Mouse (Mus musculus) ovary, postnatal 10 days (tissue): ENCODE results near the gene Hspa12a.
"Not testable (repeated sequence)": the region's sequence is repeated elsewhere in the genome, so short reads cannot be mapped to it uniquely, and the experiment has no call there.

Source experiments
- DNase-seq: peaks from one replicate; pipeline ENCODE4 v3.0.0; 2022; ENCODE audit warnings: low spot score

The Hspa12a gene

GRCm38 (mm10) chr19:58910941-58911368 lies 32.5 kb downstream of the Hspa12a start:
- no peak for DNase-seq

- no peak for DNase-seq
Observed at GRCm38 (mm10) chr19:58908018-58908417, 35.4 kb downstream of the Hspa12a start.

GRCm38 (mm10) chr19:58906685-58907084 lies 36.8 kb downstream of the Hspa12a start:
- no peak for DNase-seq

GRCm38 (mm10) chr19:58903899-58904327 lies 39.5 kb downstream of the Hspa12a start:
- DNase-seq, result peak; percentile 86

- no peak for DNase-seq
Observed at GRCm38 (mm10) chr19:58903079-58903898, 40.2 kb downstream of the Hspa12a start.

- not testable (repeated sequence) for DNase-seq
Observed at GRCm38 (mm10) chr19:58900471-58900870, 43.0 kb downstream of the Hspa12a start.

GRCm38 (mm10) chr19:58896216-58896615 lies 47.2 kb downstream of the Hspa12a start:
- DNase-seq, result no peak

GRCm38 (mm10) chr19:58889306-58890038 lies 54.0 kb downstream of the Hspa12a start:
- DNase-seq, result no peak

GRCm38 (mm10) chr19:58886467-58886866 lies 57.0 kb downstream of the Hspa12a start:
- DNase-seq, result no peak

GRCm38 (mm10) chr19:58883451-58883850 lies 60.0 kb downstream of the Hspa12a start:
- DNase-seq, result no peak

GRCm38 (mm10) chr19:58882336-58882735 lies 61.1 kb downstream of the Hspa12a start:
- DNase-seq, result no peak

GRCm38 (mm10) chr19:58879330-58879957 lies 64.0 kb downstream of the Hspa12a start:
- DNase-seq, result no peak

- DNase-seq, result no peak
Observed at GRCm38 (mm10) chr19:58878560-58878959, 64.9 kb downstream of the Hspa12a start.

GRCm38 (mm10) chr19:58873536-58873935 lies 69.9 kb downstream of the Hspa12a start:
- DNase-seq, result no peak

GRCm38 (mm10) chr19:58872381-58873259 lies 70.8 kb downstream of the Hspa12a start:
- no peak for DNase-seq

GRCm38 (mm10) chr19:58871878-58872277 lies 71.6 kb downstream of the Hspa12a start:
- no peak for DNase-seq

GRCm38 (mm10) chr19:58866651-58867050 lies 76.8 kb downstream of the Hspa12a start:
- DNase-seq, result no peak

GRCm38 (mm10) chr19:58865224-58865623 lies 78.2 kb downstream of the Hspa12a start:
- no peak for DNase-seq

- DNase-seq, result no peak
Observed at GRCm38 (mm10) chr19:58864006-58864573, 79.4 kb downstream of the Hspa12a start.

GRCm38 (mm10) chr19:58861174-58861760 lies 82.2 kb downstream of the Hspa12a start:
- DNase-seq, result no peak
